ENCODE assay signal across 10 mouse cellular contexts in genomic region chr11:116330211-116330518, GRCm38 (mm10). TPM values are rescaled to one million over a fixed set of nuclear protein-coding genes. Genes with fewer than 3 reads are reported as not detected.
DNase-seq lines count a peak whose midpoint lies in the region; ATAC-seq lines count a peak whose summit lies in the region.
"Had no signal": no experiment of that assay in that cellular context is flagged by ENCODE, and none has a peak within 500 bp of the region (broad histone marks: within the 10 kb centered on the region; RNA-seq: fewer than 3 reads in every experiment).

No protein-coding gene starts in this region.

- H3K27ac ChIP-seq in intestine, embryonic 14.5 days (ENCODE audit: low read depth) = no peak overlapping the region
- H3K27ac ChIP-seq in intestine, embryonic 15.5 days = no peak overlapping the region
- peak overlapping the region; percentile 58; the same call in 1 of the 2 replicates for H3K27ac ChIP-seq in limb, embryonic 10.5 days
- H3K27ac ChIP-seq in liver, embryonic 11.5 days (ENCODE audit: low read depth, low read length) = no peak overlapping the region

- peaks cover 31% of the 10 kb centered on the region for H3K4me1 ChIP-seq in intestine, embryonic 14.5 days (replicated peaks; ENCODE audit: control insufficient read depth, insufficient read depth, low read length)
- peaks cover 47% of the 10 kb centered on the region for H3K4me1 ChIP-seq in intestine, embryonic 15.5 days (replicated peaks)
- peaks cover 72% of the 10 kb centered on the region for H3K4me1 ChIP-seq in limb, embryonic 10.5 days
- peaks cover 23% of the 10 kb centered on the region for H3K4me1 ChIP-seq in liver, embryonic 11.5 days (replicated peaks; ENCODE audit: control insufficient read depth, insufficient read depth, low read length)

- no peaks in the 10 kb centered on the region for H3K36me3 ChIP-seq in intestine, embryonic 14.5 days (ENCODE audit: control insufficient read depth, insufficient read depth, low read length)
- no peaks in the 10 kb centered on the region for H3K36me3 ChIP-seq in intestine, embryonic 15.5 days
- no peaks in the 10 kb centered on the region for H3K36me3 ChIP-seq in limb, embryonic 10.5 days
- H3K36me3 ChIP-seq in liver, embryonic 11.5 days (ENCODE audit: control insufficient read depth, insufficient read depth, low read length) = no peaks in the 10 kb centered on the region

- 68% methylated on average over 7 of the region's 7 CpGs for WGBS in intestine, embryonic 14.5 days
- WGBS in intestine, embryonic 15.5 days = 72% methylated on average over 7 of the region's 7 CpGs
- 73% methylated on average over 7 of the region's 7 CpGs for WGBS in limb, embryonic 10.5 days
- 81% methylated on average over 7 of the region's 7 CpGs for WGBS in liver, embryonic 11.5 days

- 0 out of 2 replicates have a peak overlapping the region, but pooled peaks have one; percentile 3 for H3K9ac ChIP-seq in intestine, embryonic 14.5 days (ENCODE audit: low read length)
- H3K9ac ChIP-seq in intestine, embryonic 15.5 days = no peak overlapping the region
- H3K9ac ChIP-seq in liver, embryonic 11.5 days (ENCODE audit: low read depth, low read length) = no peak overlapping the region

- no peak for ATAC-seq in intestine, embryonic 14.5 days (replicated peaks; ENCODE audit: low FRiP score, low TSS enrichment, low read depth)
- ATAC-seq in intestine, embryonic 15.5 days = no peak
- no peak for ATAC-seq in liver, embryonic 11.5 days (replicated peaks; ENCODE audit: low FRiP score)
- no peak for ATAC-seq in activated CD4-positive, CD25-positive, alpha-beta regulatory T cell, adult 4 months

- H3K4me3 ChIP-seq in intestine, embryonic 14.5 days (ENCODE audit: low read depth, low read length) = no peak overlapping the region
- H3K4me3 ChIP-seq in intestine, embryonic 15.5 days (replicated peaks) = no peak overlapping the region
- H3K4me3 ChIP-seq in limb, embryonic 10.5 days = no peak overlapping the region
- no peak overlapping the region for H3K4me3 ChIP-seq in liver, embryonic 11.5 days (ENCODE audit: low read depth, low read length)

- peaks cover 22% of the 10 kb centered on the region for H3K27me3 ChIP-seq in intestine, embryonic 14.5 days (replicated peaks; ENCODE audit: control insufficient read depth, insufficient read depth, low read length)
- peaks cover 21% of the 10 kb centered on the region for H3K27me3 ChIP-seq in intestine, embryonic 15.5 days (replicated peaks)
- peaks cover 44% of the 10 kb centered on the region for H3K27me3 ChIP-seq in limb, embryonic 10.5 days (ENCODE audit: low read depth, poor library complexity, severe bottlenecking)
- H3K27me3 ChIP-seq in liver, embryonic 11.5 days (replicated peaks; ENCODE audit: control insufficient read depth, insufficient read depth, low read length) = peaks cover 24% of the 10 kb centered on the region

- H3K9me3 ChIP-seq in intestine, embryonic 14.5 days (ENCODE audit: control insufficient read depth, low read length) = no peaks in the 10 kb centered on the region
- no peaks in the 10 kb centered on the region for H3K9me3 ChIP-seq in intestine, embryonic 15.5 days
- H3K9me3 ChIP-seq in limb, embryonic 10.5 days (replicated peaks) = no peaks in the 10 kb centered on the region
- no peaks in the 10 kb centered on the region for H3K9me3 ChIP-seq in liver, embryonic 11.5 days (ENCODE audit: control insufficient read depth, low read length)

- DNase-seq in intestine, embryonic 14.5 days (ENCODE audit: low spot score) = no peak
- DNase-seq in urinary bladder, postnatal 36 days (ENCODE audit: low spot score in 2 of 2) = peak; percentile 48 to 69
- no peak for DNase-seq in urinary bladder, postnatal 4 days (ENCODE audit: low spot score in 2 of 2)
- no peak for DNase-seq in limb, embryonic 10.5 days (ENCODE audit: low spot score)
- DNase-seq in B cell, adult 2 months = no peak
- DNase-seq in liver, embryonic 11.5 days (ENCODE audit: low spot score) = no peak
- DNase-seq: cerebellum, adult 8-10 months had no signal

- H3K4me2 ChIP-seq in intestine, embryonic 14.5 days (ENCODE audit: low read length) = no peak overlapping the region
- no peak overlapping the region for H3K4me2 ChIP-seq in intestine, embryonic 15.5 days (replicated peaks)
- H3K4me2 ChIP-seq in liver, embryonic 11.5 days = no peak overlapping the region

RNA-seq across cellular contexts. Expression of gene Foxj1, which starts 5.0 kb away (rescaled TPM):
- polyA plus RNA-seq in intestine, embryonic 14.5 days (2014; fragmentation: Nextera tagmentation; extraction: Ambion mirVana) = 0.95 and 0.97 TPM in 2 replicates
- 0.66 and 0.77 TPM in 2 replicates for polyA plus RNA-seq in intestine, embryonic 15.5 days (2015; fragmentation: Nextera tagmentation; extraction: Ambion mirVana)
- 0.68 and 1.5 TPM in 2 replicates for polyA plus RNA-seq in limb, embryonic 10.5 days (2016; fragmentation: Nextera tagmentation; extraction: Ambion mirVana)
- polyA plus RNA-seq in liver, embryonic 11.5 days (2014; fragmentation: Nextera tagmentation; extraction: Ambion mirVana) = 1.2 and 1.3 TPM in 2 replicates
- not detected for polyA plus RNA-seq in activated CD4-positive, CD25-positive, alpha-beta regulatory T cell, adult 4 months (2017; shearing (Covaris generic))

RNA-seq across cellular contexts. Expression of gene Exoc7, which starts 23.1 kb away (rescaled TPM):
- polyA plus RNA-seq in intestine, embryonic 14.5 days (2014; fragmentation: Nextera tagmentation; extraction: Ambion mirVana) = 63.8 TPM in 2 replicates
- polyA plus RNA-seq in intestine, embryonic 15.5 days (2015; fragmentation: Nextera tagmentation; extraction: Ambion mirVana) = 52.1 and 52.5 TPM in 2 replicates
- 55.1 and 64.8 TPM in 2 replicates for polyA plus RNA-seq in limb, embryonic 10.5 days (2016; fragmentation: Nextera tagmentation; extraction: Ambion mirVana)
- polyA plus RNA-seq in liver, embryonic 11.5 days (2014; fragmentation: Nextera tagmentation; extraction: Ambion mirVana) = 47.4 and 51.3 TPM in 2 replicates
- 10 to 100 TPM; 49.2 to 80.4 TPM for polyA plus RNA-seq in activated CD4-positive, CD25-positive, alpha-beta regulatory T cell, adult 4 months (2017; shearing (Covaris generic))

RNA-seq across cellular contexts. Expression of gene Galr2, which starts 49.4 kb away (rescaled TPM):
- polyA plus RNA-seq in intestine, embryonic 14.5 days (2014; fragmentation: Nextera tagmentation; extraction: Ambion mirVana) = 0.11 and 0.15 TPM in 2 replicates
- polyA plus RNA-seq in intestine, embryonic 15.5 days (2015; fragmentation: Nextera tagmentation; extraction: Ambion mirVana) = 0.19 and 0.21 TPM in 2 replicates
- polyA plus RNA-seq in limb, embryonic 10.5 days (2016; fragmentation: Nextera tagmentation; extraction: Ambion mirVana) = 0.11 TPM in 1 of 2 replicates, not detected in the other
- polyA plus RNA-seq in liver, embryonic 11.5 days (2014; fragmentation: Nextera tagmentation; extraction: Ambion mirVana) = 0.11 TPM in 1 of 2 replicates, not detected in the other
- polyA plus RNA-seq in activated CD4-positive, CD25-positive, alpha-beta regulatory T cell, adult 4 months (2017; shearing (Covaris generic)) = not detected
- polyA plus RNA-seq: liver, embryonic 16.5 days had no signal

RNA-seq across cellular contexts. Expression of gene Srp68, which starts 56.1 kb away (rescaled TPM):
- polyA plus RNA-seq in intestine, embryonic 14.5 days (2014; fragmentation: Nextera tagmentation; extraction: Ambion mirVana) = 78.1 and 83.2 TPM in 2 replicates
- polyA plus RNA-seq in intestine, embryonic 15.5 days (2015; fragmentation: Nextera tagmentation; extraction: Ambion mirVana) = 95.2 and 96.7 TPM in 2 replicates
- polyA plus RNA-seq in limb, embryonic 10.5 days (2016; fragmentation: Nextera tagmentation; extraction: Ambion mirVana) = 121 and 123 TPM in 2 replicates
- polyA plus RNA-seq in liver, embryonic 11.5 days (2014; fragmentation: Nextera tagmentation; extraction: Ambion mirVana) = 88.4 and 89.4 TPM in 2 replicates
- polyA plus RNA-seq in activated CD4-positive, CD25-positive, alpha-beta regulatory T cell, adult 4 months (2017; shearing (Covaris generic)) = 10 to 100 TPM; 33.1 to 42.4 TPM

Comparison
In these comparisons a context has a peak if more than half of its experiments do, and no peak if none do; other contexts are left out.
1. DNase-seq: peak in urinary bladder, postnatal 36 days (2 of 2); none in intestine, embryonic 14.5 days (single experiment), urinary bladder, postnatal 4 days (0 of 2), limb, embryonic 10.5 days (single experiment), B cell, adult 2 months (0 of 2) and liver, embryonic 11.5 days (single experiment).